Comparison of ENCODE assay signal across 8 mouse cellular contexts in the genomic region with DNA sequence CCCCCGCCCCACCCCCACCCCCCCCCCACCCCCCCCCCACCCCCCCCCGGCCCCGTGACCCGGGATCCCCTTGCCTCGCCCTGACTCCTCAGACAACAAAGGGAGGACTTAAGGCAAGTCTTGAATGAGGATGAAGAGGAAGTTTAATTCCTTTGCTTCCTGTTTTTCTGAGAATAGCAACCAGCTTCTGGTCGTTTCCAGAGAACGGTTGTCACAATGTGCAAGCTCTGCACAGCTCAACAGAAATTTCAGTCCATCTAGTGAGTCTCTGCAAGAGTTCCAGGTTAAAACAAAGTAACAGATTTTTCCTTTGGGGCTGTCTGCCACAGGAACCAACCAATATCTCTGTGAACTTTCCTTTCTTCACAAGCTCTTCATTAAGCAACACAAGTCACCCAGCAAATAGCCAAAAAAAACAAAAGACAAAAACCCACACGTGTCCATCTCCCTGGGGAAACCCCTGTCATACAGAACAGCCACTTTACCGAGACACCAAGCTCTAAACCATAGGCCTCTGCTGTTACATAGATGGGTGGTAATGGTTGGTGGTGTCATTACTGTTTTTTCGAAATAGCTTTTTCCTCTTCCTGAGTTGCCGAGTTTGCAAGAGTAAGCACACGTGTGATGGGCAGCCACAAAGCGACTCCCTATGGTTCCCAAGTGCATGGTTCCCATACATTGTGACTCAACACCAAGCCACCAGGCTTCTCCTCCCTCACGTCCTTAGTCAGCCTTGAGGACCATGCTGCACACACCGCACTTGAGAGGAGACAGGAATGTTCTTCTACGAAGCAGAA. TPM values are rescaled to one million over a fixed set of nuclear protein-coding genes. Genes with fewer than 3 reads are reported as not detected.
DNase-seq lines count a peak whose midpoint lies in the region; ATAC-seq and TF ChIP-seq lines count a peak whose summit lies in the region.

No protein-coding gene starts in this region.

- peaks cover 14% of the 10 kb centered on the region for H3K4me1 ChIP-seq in bone marrow, adult 2 months (ENCODE audit: control insufficient read depth, insufficient read depth, low read length)
- peaks cover 55% of the 10 kb centered on the region for H3K4me1 ChIP-seq in megakaryocyte, embryonic 14.5 days
- H3K4me1 ChIP-seq in hindbrain, embryonic 14.5 days (replicated peaks; ENCODE audit: control insufficient read depth, insufficient read depth, low read length), result no peaks in the 10 kb centered on the region

- peak overlapping the region; percentile 12; the same call in 1 of the 2 replicates for H3K27ac ChIP-seq in layer of hippocampus, adult 2 months
- H3K27ac ChIP-seq in bone marrow, adult 2 months (ENCODE audit: control insufficient read depth, insufficient read depth, low read depth, low read length, poor library complexity), result peak overlapping the region; percentile 2; the same call in 1 of the 2 replicates
- H3K27ac ChIP-seq in hindbrain, embryonic 14.5 days, result no peak overlapping the region

- ATAC-seq in inflammation-experienced regulatory T-cells, adult 6 months, result peak; percentile 21
- ATAC-seq in hindbrain, embryonic 14.5 days (ENCODE audit: low FRiP score), result no peak

- H3K9ac ChIP-seq in hindbrain, embryonic 14.5 days, result no peak overlapping the region

- H3K9me3 ChIP-seq in megakaryocyte, embryonic 14.5 days, result 0 out of 2 replicates have a peak, but pooled peaks cover 2% of the 10 kb centered on the region
- no peaks in the 10 kb centered on the region for H3K9me3 ChIP-seq in hindbrain, embryonic 14.5 days (ENCODE audit: control insufficient read depth, low read length)

- TF ChIP-seq POLR2A in bone marrow, adult 2 months (IDR thresholded peaks at IDR 0.05; ENCODE audit: borderline replicate concordance, control insufficient read depth, low read depth, low read length), result no peak

- H3K4me3 ChIP-seq in layer of hippocampus, adult 2 months, result no peak overlapping the region
- H3K4me3 ChIP-seq in bone marrow, adult 2 months (replicated peaks; ENCODE audit: control insufficient read depth, low read depth, low read length), result no peak overlapping the region
- peak overlapping the region; percentile 74 for H3K4me3 ChIP-seq in megakaryocyte, embryonic 14.5 days (replicated peaks)
- H3K4me3 ChIP-seq in hindbrain, embryonic 14.5 days (replicated peaks; ENCODE audit: low read length), result no peak overlapping the region

- 9% methylated on average over 16 of the region's 16 CpGs for WGBS in bone marrow, adult 2 months
- WGBS in hindbrain, embryonic 14.5 days, result 70% methylated on average over 16 of the region's 16 CpGs

- DNase-seq in layer of hippocampus, adult 2 months (ENCODE audit: low spot score in 2 of 2), result no peak
- DNase-seq in layer of hippocampus, adult 9-10 months (ENCODE audit: low spot score), result no peak
- no peak for DNase-seq in hindbrain, embryonic 14.5 days (ENCODE audit: low spot score)
- no peak for DNase-seq in gastrocnemius, postnatal 10 days
- no peak for DNase-seq in layer of hippocampus, adult 11-12 months (ENCODE audit: low spot score)

- TF ChIP-seq CTCF in layer of hippocampus, adult 2 months (conservative IDR thresholded peaks at IDR 0.05), result no peak
- no peak for TF ChIP-seq CTCF in bone marrow, adult 2 months (IDR thresholded peaks at IDR 0.05; ENCODE audit: control insufficient read depth, insufficient read depth, low read length)

- H3K36me3 ChIP-seq in megakaryocyte, embryonic 14.5 days (replicated peaks; ENCODE audit: low read length), result peaks cover 2% of the 10 kb centered on the region
- H3K36me3 ChIP-seq in hindbrain, embryonic 14.5 days (replicated peaks; ENCODE audit: control insufficient read depth, insufficient read depth), result no peaks in the 10 kb centered on the region

- H3K27me3 ChIP-seq in megakaryocyte, embryonic 14.5 days (replicated peaks), result no peaks in the 10 kb centered on the region
- no peaks in the 10 kb centered on the region for H3K27me3 ChIP-seq in hindbrain, embryonic 14.5 days (ENCODE audit: control insufficient read depth, insufficient read depth, low read length)

- no peak overlapping the region for H3K4me2 ChIP-seq in hindbrain, embryonic 14.5 days (replicated peaks)

RNA-seq across cellular contexts. Expression of gene Rab31, which starts 42.4 kb away (rescaled TPM):
- 10 to 100 TPM; 46.9 TPM for total RNA-seq in layer of hippocampus, adult 2 months (2021)
- polyA plus RNA-seq in bone marrow, adult 2 months (2011; ENCODE audit: insufficient read depth, insufficient read length, low replicate concordance, missing spikeins), result 6.8 and 18.0 TPM in 2 replicates
- polyA plus RNA-seq in inflammation-experienced regulatory T-cells, adult 6 months (2017; shearing (Covaris generic)), result 1 to 10 TPM; 1.7 to 2.8 (median 2.6) TPM
- polyA plus RNA-seq in megakaryocyte, embryonic 14.5 days (2012; ENCODE audit: insufficient read depth, low replicate concordance), result 2.8 TPM in 1 of 2 replicates, not detected in the other
- 81.7 and 86.8 TPM in 2 replicates for polyA plus RNA-seq in hindbrain, embryonic 14.5 days (2014; fragmentation: Nextera tagmentation; extraction: Ambion mirVana)
- total RNA-seq in gastrocnemius, postnatal 10 days (2021), result 10 to 100 TPM; 22.0 to 24.1 TPM

RNA-seq across cellular contexts. Expression of gene Ppp4r1, which starts 52.2 kb away (rescaled TPM):
- 10 to 100 TPM; 32.3 to 35.1 TPM for total RNA-seq in layer of hippocampus, adult 2 months (2021)
- 17.9 and 28.6 TPM in 2 replicates for polyA plus RNA-seq in bone marrow, adult 2 months (2011; ENCODE audit: insufficient read depth, insufficient read length, low replicate concordance, missing spikeins)
- 10 to 100 TPM; 17.2 to 32.9 (median 20.8) TPM for polyA plus RNA-seq in inflammation-experienced regulatory T-cells, adult 6 months (2017; shearing (Covaris generic))
- polyA plus RNA-seq in megakaryocyte, embryonic 14.5 days (2012; ENCODE audit: insufficient read depth, low replicate concordance), result 3.2 and 5.2 TPM in 2 replicates
- 42.6 and 49.1 TPM in 2 replicates for polyA plus RNA-seq in hindbrain, embryonic 14.5 days (2014; fragmentation: Nextera tagmentation; extraction: Ambion mirVana)
- 10 to 100 TPM; 36.3 to 41.9 TPM for total RNA-seq in gastrocnemius, postnatal 10 days (2021)
